Mouse (Mus musculus) stomach, embryonic 14.5 days (tissue): ENCODE measurements around the gene Gm853. TPM values are rescaled to one million over a fixed set of nuclear protein-coding genes. Genes with fewer than 3 reads are reported as not detected.
A peak's percentile ranks its signal among the peaks of the same experiment; 100 is the strongest.

Experiments
- ATAC-seq: fragments of 200-750 bp; cut with Nextera tagmentation; 2 replicates; pipeline ENCODE4 v1.8.0; 2017; ENCODE audit warnings: low read depth, moderate TSS enrichment; ENCODE audit not compliant: insufficient number of reproducible peaks, insufficient read depth, low FRiP score
- H3K27ac ChIP-seq: fragments of 300-500 bp; sonication (generic); 2 replicates; pipeline ENCODE4 v1.5.1; 2014; ENCODE audit warnings: mild to moderate bottlenecking, low read length, moderate library complexity, mixed read lengths
- H3K27me3 ChIP-seq: fragments of 300-500 bp; sonication (generic); 2 replicates; pipeline ENCODE4 v1.6.1; 2014; ENCODE audit warnings: low read length, control low read depth, mixed read lengths; ENCODE audit not compliant: control insufficient read depth, insufficient read depth
- H3K36me3 ChIP-seq: fragments of 300-500 bp; sonication (generic); 2 replicates; pipeline ENCODE4 v1.6.1; 2014; ENCODE audit warnings: mild to moderate bottlenecking, control low read depth, low read length, moderate library complexity, mixed read lengths; ENCODE audit not compliant: control insufficient read depth, insufficient read depth
- H3K4me1 ChIP-seq: fragments of 300-500 bp; sonication (generic); 2 replicates; pipeline ENCODE4 v1.6.1; 2014; ENCODE audit warnings: low read length, control low read depth, mixed read lengths; ENCODE audit not compliant: control insufficient read depth, insufficient read depth
- H3K4me2 ChIP-seq: fragments of 300-500 bp; sonication (generic); replicated peaks from 2 replicates; pipeline ENCODE4 v1.6.1; 2014; ENCODE audit warnings: low read depth, low read length, control low read depth
- H3K4me3 ChIP-seq: fragments of 300-500 bp; sonication (generic); 2 replicates; pipeline ENCODE4 v1.5.1; 2014; ENCODE audit warnings: low read depth, low read length, control low read depth
- H3K9ac ChIP-seq: fragments of 300-500 bp; sonication (generic); replicated peaks from 2 replicates; pipeline ENCODE4 v1.6.1; 2014; ENCODE audit warnings: low read depth, mild to moderate bottlenecking, control low read depth, low read length, moderate library complexity, mixed read lengths
- H3K9me3 ChIP-seq: fragments of 300-500 bp; sonication (generic); 2 replicates; pipeline ENCODE4 v1.6.1; 2016; ENCODE audit warnings: low read depth, low read length, control low read depth; ENCODE audit not compliant: control insufficient read depth
- WGBS: fragments of 180-500 bp; shearing (Covaris S2); extraction: QIAGEN DNeasy Blood & Tissue Kit; methylation state at CpG from one replicate; pipeline ENCODE4 v1.1.7; 2014; 5-methylcytosine and 5-hydroxymethylcytosine counted together
- polyA plus RNA-seq: library from polyadenylated mRNA; unstranded; fragments of >200 nt; fragmentation: Nextera tagmentation; extraction: Ambion mirVana; gene quantifications from 2 replicates; pipeline ENCODE4 v1.2.1, GENCODE M21; 2014

The Gm853 gene
- polyA plus RNA-seq, 1 experiment from 2014 or later = not detected

GRCm38 (mm10) chr4:130176156-130176720 lies 46.0 kb downstream of the Gm853 start:
- H3K4me3 ChIP-seq = no peak overlapping the region
- H3K27me3 ChIP-seq = 0 out of 2 replicates have a peak, but pooled peaks cover 2% of the 10 kb centered on the region
- H3K9me3 ChIP-seq = no peaks in the 10 kb centered on the region
- no peak overlapping the region for H3K4me2 ChIP-seq
- no peaks in the 10 kb centered on the region for H3K36me3 ChIP-seq
- no peak overlapping the region for H3K27ac ChIP-seq
- ATAC-seq = no peak
- peaks cover 32% of the 10 kb centered on the region for H3K4me1 ChIP-seq
- 68% methylated on average over 5 of the region's 5 CpGs for WGBS
- no peak overlapping the region for H3K9ac ChIP-seq

DNA sequence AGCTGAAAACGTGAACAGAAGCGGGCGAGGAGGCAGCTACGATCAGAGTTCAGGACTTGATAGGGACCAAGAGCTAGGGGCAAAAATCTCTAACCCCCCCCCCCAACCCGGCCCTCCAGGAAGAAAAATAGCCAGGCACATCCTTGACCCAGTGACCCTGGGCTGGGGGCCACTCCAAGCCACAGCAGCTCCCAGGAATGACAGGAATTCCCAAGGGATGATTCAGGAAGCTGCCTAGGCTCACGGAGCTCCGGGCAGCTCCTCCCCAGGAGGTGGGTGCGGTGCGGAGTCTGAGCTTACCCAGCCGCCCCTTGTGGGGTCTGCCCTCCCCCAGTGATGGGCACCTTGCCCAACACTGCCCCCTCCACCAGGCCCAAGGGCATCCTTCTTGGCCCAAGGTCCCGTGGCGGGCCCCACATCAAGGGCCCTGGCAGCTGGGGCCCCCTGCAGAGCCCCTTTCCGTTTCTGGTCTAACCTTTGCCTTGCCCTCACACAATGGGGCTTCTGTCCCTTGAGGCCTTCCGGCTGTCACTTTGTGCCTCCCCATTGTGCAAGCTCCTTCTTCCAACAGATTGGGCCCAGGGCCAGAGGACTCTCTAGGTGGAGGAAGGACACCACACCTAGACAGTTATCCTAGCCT lies 47.0 kb downstream of the Gm853 start, which contains the start of gene Tinagl1:
Gene Tinagl1 (minus strand): TSS at position 51 of the 640 bp plus-strand sequence.
- H3K27ac ChIP-seq = no peak within 1 kb of the TSS; the same call in 1 of the 2 replicates
- 0 out of 2 replicates have a peak, but pooled peaks cover 2% of the 10 kb centered on the region for H3K27me3 ChIP-seq
- H3K4me2 ChIP-seq = peak within 1 kb of the TSS; percentile 49
- no peaks in the 10 kb centered on the region for H3K9me3 ChIP-seq
- H3K4me3 ChIP-seq = peak within 1 kb of the TSS; percentile 25
- ATAC-seq = no peak
- 3% methylated on average over 14 of the region's 14 CpGs for WGBS
- H3K4me1 ChIP-seq = peaks cover 33% of the 10 kb centered on the region
- no peaks in the 10 kb centered on the region for H3K36me3 ChIP-seq
- H3K9ac ChIP-seq = peak within 1 kb of the TSS; percentile 7

DNA sequence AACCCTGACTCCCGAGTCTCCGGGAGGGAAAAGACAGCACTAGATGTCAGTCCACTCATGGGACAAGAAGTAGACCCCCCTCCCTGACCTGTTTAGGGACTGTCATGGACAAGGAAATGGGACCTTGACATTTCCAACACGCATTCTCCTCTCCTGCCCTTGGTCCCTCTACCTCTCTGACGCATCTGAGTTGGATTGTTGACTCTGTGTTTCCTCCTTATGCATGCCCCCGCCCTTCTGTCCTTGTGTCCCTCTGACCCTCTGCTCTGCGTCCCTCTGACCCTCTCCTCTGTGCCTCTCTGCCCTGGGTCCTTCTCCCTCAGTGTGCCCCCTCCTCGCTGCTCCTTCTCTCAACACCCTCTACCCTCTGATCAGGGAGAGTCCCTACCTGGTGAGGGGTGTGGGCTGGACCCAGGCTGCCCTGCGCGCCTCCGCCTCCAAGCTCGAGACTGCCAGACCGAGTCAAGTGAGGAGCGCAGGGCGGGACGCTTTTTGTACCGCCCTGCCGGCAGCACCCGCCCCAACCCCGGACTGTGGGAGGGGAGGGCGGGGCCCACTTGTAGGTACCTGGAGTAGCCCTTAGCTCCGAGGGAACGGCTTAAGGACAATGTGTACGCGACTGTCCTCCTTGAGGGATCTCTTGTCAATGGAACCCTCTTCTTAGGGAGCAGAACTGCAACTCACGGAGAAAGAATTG lies 47.7 kb downstream of the Gm853 start:
- Histone ChIP-seq H3K4me2 (peak overlapping the region; percentile 49), H3K4me1 (peaks cover 33% of the 10 kb centered on the region), H3K4me3 (peak overlapping the region; percentile 25), H3K36me3 (no peaks in the 10 kb centered on the region), H3K27ac (no peak overlapping the region; the same call in 1 of the 2 replicates), H3K9me3 (no peaks in the 10 kb centered on the region), H3K27me3 (0 out of 2 replicates have a peak, but pooled peaks cover 2% of the 10 kb centered on the region), H3K9ac (peak overlapping the region; percentile 7)
- WGBS = 2% methylated on average over 25 of the region's 25 CpGs
- peak; percentile 82 for ATAC-seq

DNA sequence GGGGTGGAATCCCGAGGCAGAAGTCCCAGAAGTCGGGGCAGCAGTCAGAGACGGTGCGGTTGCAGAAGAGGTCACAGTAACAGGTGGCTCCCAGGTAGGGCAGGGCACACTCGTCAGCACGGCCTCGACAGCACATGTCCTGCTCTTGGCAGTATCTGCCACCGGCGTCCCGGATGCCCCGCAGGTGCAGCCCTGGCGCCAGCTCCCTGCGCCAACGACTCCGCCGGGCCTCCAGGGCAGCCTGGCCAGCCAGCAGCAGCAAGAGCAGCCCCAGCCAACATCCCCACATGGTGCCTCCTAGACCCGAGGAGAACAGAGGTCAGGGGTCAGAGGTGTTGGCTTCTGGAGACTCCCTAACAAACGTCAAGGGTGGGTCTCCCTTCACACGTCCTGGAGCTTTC lies 48.3 kb downstream of the Gm853 start:
- Histone ChIP-seq H3K36me3 (no peaks in the 10 kb centered on the region), H3K27ac (no peak overlapping the region; the same call in 1 of the 2 replicates)

GRCm38 (mm10) chr4:130173060-130173822 lies 49.0 kb downstream of the Gm853 start:
- no peak for ATAC-seq
- Histone ChIP-seq H3K36me3 (no peaks in the 10 kb centered on the region), H3K27me3 (0 out of 2 replicates have a peak, but pooled peaks cover 2% of the 10 kb centered on the region), H3K9ac (no peak overlapping the region), H3K4me1 (peaks cover 37% of the 10 kb centered on the region), H3K9me3 (no peaks in the 10 kb centered on the region), H3K4me3 (no peak overlapping the region), H3K4me2 (peak overlapping the region; percentile 49), H3K27ac (no peak overlapping the region; the same call in 1 of the 2 replicates)
- 72% methylated on average over 11 of the region's 11 CpGs for WGBS

More for the DNA sequence above, 48.3 kb downstream of the Gm853 start:
- Histone ChIP-seq H3K4me3 (peak overlapping the region; percentile 25; the same call in 1 of the 2 replicates), H3K4me2 (peak overlapping the region; percentile 49), H3K4me1 (peaks cover 33% of the 10 kb centered on the region), H3K9ac (peak overlapping the region; percentile 7; the same call in 1 of the 2 replicates), H3K27me3 (0 out of 2 replicates have a peak, but pooled peaks cover 2% of the 10 kb centered on the region), H3K9me3 (no peaks in the 10 kb centered on the region)
- 44% methylated on average over 19 of the region's 19 CpGs for WGBS
- ATAC-seq = no peak

GRCm38 (mm10) chr4:130171951-130172765 lies 50.0 kb downstream of the Gm853 start:
- no peak overlapping the region for H3K4me3 ChIP-seq
- peaks cover 48% of the 10 kb centered on the region for H3K4me1 ChIP-seq
- H3K9me3 ChIP-seq = no peaks in the 10 kb centered on the region
- H3K27me3 ChIP-seq = 0 out of 2 replicates have a peak, but pooled peaks cover 2% of the 10 kb centered on the region
- no peaks in the 10 kb centered on the region for H3K36me3 ChIP-seq
- peak overlapping the region; percentile 21; the same call in 1 of the 2 replicates for H3K4me2 ChIP-seq
- 33% methylated on average over 11 of the region's 11 CpGs for WGBS
- peak overlapping the region; percentile 66 for H3K27ac ChIP-seq
- no peak for ATAC-seq
- no peak overlapping the region for H3K9ac ChIP-seq

GRCm38 (mm10) chr4:130170362-130170761 lies 51.8 kb downstream of the Gm853 start:
- no peaks in the 10 kb centered on the region for H3K9me3 ChIP-seq
- H3K27me3 ChIP-seq = 0 out of 2 replicates have a peak, but pooled peaks cover 2% of the 10 kb centered on the region
- ATAC-seq = no peak
- no peak overlapping the region for H3K9ac ChIP-seq
- H3K4me2 ChIP-seq = no peak overlapping the region
- H3K27ac ChIP-seq = no peak overlapping the region
- no peak overlapping the region for H3K4me3 ChIP-seq
- WGBS = 85% methylated on average over 4 of the region's 4 CpGs
- no peaks in the 10 kb centered on the region for H3K36me3 ChIP-seq
- peaks cover 48% of the 10 kb centered on the region for H3K4me1 ChIP-seq
